Mouse (Mus musculus): Measurements from ENCODE around the gene Trpm3.

DNA sequence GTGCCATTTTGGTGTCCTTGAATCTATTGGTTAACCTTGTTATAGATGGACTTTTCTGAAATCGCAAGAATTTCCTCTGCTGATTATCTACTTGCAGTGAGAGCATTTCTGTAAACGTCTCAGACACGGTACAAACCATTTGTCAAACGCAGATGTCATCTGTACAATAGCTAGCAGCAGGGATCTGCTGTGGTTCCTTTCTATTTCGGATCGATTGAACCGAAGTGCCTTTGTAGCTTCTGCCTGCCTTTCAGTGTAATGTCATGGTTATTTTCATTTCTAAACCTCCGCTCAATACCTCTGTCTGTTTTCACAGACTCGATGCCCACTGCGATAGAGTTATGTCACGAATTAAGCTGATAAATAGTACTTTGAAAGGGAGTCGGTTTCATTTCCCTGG is 708.9 kb downstream of the Trpm3 start:
- no peak for TF ChIP-seq CTCF (IDR thresholded peaks at IDR 0.05; ENCODE audit: insufficient read depth, low read length)
- no peak for TF ChIP-seq POLR2A (IDR thresholded peaks at IDR 0.05; ENCODE audit: borderline replicate concordance, extremely low read depth, low read depth, low read length)

Measured in lung, adult 2 months (tissue).